Mouse (Mus musculus) megakaryocyte, embryonic 14.5 days (primary cell): Measurements from ENCODE around the gene Hacl1. TPM values are rescaled to one million over a fixed set of nuclear protein-coding genes. Genes with fewer than 3 reads are reported as not detected.
"Not testable (repeated sequence)": the region's sequence is repeated elsewhere in the genome, so short reads cannot be mapped to it uniquely, and the experiment has no call there.

ENCODE experiments used
- H3K27me3 ChIP-seq: replicated peaks from 2 replicates; pipeline ENCODE3; 2012; ENCODE audit warnings: inconsistent platforms
- H3K36me3 ChIP-seq: replicated peaks from 2 replicates; pipeline ENCODE3; 2012; ENCODE audit warnings: low read length, inconsistent platforms, mixed read lengths
- H3K4me1 ChIP-seq: 2 replicates; pipeline ENCODE4 v1.6.1; 2012; ENCODE audit warnings: inconsistent platforms
- H3K4me3 ChIP-seq: replicated peaks from 2 replicates; pipeline ENCODE3; 2012; ENCODE audit warnings: moderate library complexity, mild to moderate bottlenecking, inconsistent platforms
- H3K9me3 ChIP-seq: 2 replicates; pipeline ENCODE4 v1.6.1; 2012; ENCODE audit warnings: inconsistent platforms
- FLI1 ChIP-seq: IDR thresholded peaks from 2 replicates; pipeline ENCODE4 v1.6.1; 2012; ENCODE audit warnings: low read length, inconsistent platforms, mixed read lengths
- GATA1 ChIP-seq: IDR thresholded peaks from 3 replicates; pipeline ENCODE4 v1.6.1; 2012; ENCODE audit warnings: mixed read lengths, low read length, inconsistent platforms, borderline replicate concordance
- polyA plus RNA-seq: library from polyadenylated mRNA; stranded (reverse); fragments of >175 nt; gene quantifications from 2 replicates; pipeline ENCODE4 v1.2.3, GENCODE M21; 2012; ENCODE audit warnings: low replicate concordance; ENCODE audit not compliant: insufficient read depth

Gene Hacl1
- polyA plus RNA-seq, 1 experiment, result 2.9 TPM

DNA sequence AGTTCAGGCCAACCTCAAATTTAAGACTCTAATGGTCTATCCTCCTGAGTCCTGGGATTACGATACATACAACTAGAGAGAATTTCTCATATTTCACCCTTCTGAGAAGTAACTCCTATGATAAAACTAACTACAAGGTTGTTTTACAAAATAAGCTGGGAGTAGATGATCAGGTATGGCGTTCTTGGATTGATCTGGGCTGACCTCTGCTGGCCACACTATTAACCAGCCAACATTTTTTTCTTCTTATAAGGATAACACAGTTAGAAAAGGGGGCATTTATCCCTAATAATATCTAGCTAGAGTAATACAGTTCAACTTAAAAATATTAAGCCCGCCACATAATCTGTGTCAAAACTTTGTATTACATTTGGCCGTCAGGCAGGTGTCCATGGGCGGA lies 36.2 kb downstream of the Hacl1 start:
- TF ChIP-seq FLI1, result no peak
- TF ChIP-seq GATA1, result no peak
- no peak overlapping the region for H3K4me3 ChIP-seq
- peaks cover 44% of the 10 kb centered on the region for H3K36me3 ChIP-seq
- no peaks in the 10 kb centered on the region for H3K27me3 ChIP-seq
- no peaks in the 10 kb centered on the region for H3K9me3 ChIP-seq
- H3K4me1 ChIP-seq, result peaks cover 21% of the 10 kb centered on the region

DNA sequence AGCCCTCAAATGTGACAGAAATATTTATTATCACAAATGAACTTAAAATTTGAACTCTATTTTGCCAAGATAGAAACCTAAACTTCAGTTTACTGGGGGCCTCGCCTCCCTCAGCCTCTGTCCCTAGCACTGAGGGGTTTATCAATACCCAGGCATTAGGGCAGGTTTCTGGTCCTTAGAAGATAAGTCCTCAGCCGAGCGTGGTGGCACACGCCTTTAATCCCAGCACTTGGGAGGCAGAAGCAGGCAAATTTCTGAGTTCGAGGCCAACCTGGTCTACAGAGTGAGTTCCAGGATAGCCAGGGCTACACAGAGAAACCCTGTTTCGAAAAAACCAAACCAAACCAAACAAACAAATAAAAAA lies 38.5 kb downstream of the Hacl1 start:
- peaks cover 13% of the 10 kb centered on the region for H3K4me1 ChIP-seq
- H3K4me3 ChIP-seq, H3K9me3 ChIP-seq, H3K27me3 ChIP-seq: not testable (repeated sequence)
- H3K36me3 ChIP-seq, result peaks cover 23% of the 10 kb centered on the region

DNA sequence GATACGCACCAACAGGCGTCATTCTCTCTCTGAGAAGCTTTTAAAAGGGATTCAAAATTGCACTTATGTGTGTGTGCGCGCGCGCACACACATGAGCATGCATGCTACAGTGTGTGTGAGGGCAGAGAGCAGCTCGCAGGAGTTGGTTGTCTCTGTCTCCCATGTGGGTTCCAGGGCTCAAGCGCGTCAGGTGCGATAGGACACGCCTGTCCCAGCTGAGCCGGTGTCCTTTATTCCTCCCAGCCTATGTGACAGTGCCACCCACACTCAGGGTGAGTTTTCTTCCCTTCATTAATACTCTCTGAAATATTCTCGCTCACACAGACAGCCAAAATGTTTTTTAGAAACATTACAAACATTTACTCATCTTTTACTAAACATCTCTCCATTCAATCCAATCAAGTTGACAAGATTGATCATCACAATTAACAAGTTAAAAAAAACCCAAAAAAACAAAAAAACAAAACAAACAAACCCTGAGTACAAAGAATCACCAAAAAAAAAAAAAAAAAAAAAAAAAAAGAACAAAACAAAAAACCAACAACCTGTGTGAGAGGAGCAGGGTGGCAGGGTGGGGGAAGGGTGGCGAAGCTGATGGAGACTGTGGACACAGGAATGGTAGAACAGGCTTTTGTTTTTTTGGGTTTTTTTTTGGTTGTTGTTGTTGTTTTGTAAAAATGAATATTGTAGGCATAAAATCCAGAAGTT lies 39.0 kb downstream of the Hacl1 start:
- H3K4me1 ChIP-seq, result peaks cover 12% of the 10 kb centered on the region
- TF ChIP-seq FLI1 (no peak), GATA1 (no peak)
- no peaks in the 10 kb centered on the region for H3K27me3 ChIP-seq
- H3K9me3 ChIP-seq, result 0 out of 2 replicates have a peak, but pooled peaks cover 4% of the 10 kb centered on the region
- H3K4me3 ChIP-seq, result no peak overlapping the region
- peaks cover 18% of the 10 kb centered on the region for H3K36me3 ChIP-seq

DNA sequence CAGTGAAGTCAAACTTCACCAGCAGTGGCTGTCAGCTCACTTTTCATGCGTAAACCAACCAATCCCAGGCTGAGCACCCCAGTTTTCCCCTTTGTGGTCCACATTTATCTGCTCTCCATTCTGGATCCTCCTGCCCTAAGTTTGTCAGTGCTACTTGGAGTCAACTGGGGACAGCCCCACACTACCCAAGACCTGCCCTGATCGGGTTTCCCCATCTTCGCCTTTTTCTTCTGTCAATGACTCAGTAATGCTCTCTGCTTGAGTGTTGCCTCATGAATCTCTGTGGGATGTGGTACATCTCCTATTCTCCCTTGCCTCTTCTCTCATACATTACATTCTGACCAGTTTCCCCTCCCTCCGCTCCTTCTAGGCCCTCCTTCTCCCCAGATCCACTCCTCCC lies 43.6 kb downstream of the Hacl1 start:
- Histone ChIP-seq H3K4me3 (no peak overlapping the region), H3K27me3 (no peaks in the 10 kb centered on the region), H3K36me3 (no peaks in the 10 kb centered on the region), H3K4me1 (peaks cover 27% of the 10 kb centered on the region), H3K9me3 (peaks cover 9% of the 10 kb centered on the region; the same call in 1 of the 2 replicates)
- TF ChIP-seq FLI1 (no peak), GATA1 (no peak)

DNA sequence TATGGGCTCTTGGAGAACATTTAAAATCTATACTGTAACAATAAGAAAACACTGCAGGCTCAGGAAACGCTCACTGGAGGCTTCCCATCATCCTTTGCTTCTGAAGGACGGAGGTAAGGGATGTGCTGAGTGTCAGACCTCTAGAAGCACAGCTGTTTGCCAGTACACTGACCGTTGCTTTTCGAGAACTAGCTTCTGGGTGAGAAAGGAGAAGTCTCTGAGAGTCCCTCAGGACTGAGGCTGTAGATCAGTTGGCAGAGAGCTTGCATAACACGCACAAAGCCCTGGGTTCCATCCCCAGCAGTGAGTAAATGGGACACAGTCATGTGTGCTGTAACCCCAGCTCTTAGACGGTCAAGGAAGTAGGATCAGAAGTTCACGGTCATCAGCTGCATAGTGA lies 44.7 kb downstream of the Hacl1 start:
- peaks cover 32% of the 10 kb centered on the region for H3K4me1 ChIP-seq
- H3K4me3 ChIP-seq, result no peak overlapping the region
- TF ChIP-seq FLI1 (no peak), GATA1 (no peak)
- H3K27me3 ChIP-seq, result no peaks in the 10 kb centered on the region
- H3K36me3 ChIP-seq, result no peaks in the 10 kb centered on the region
- peaks cover 9% of the 10 kb centered on the region; the same call in 1 of the 2 replicates for H3K9me3 ChIP-seq

DNA sequence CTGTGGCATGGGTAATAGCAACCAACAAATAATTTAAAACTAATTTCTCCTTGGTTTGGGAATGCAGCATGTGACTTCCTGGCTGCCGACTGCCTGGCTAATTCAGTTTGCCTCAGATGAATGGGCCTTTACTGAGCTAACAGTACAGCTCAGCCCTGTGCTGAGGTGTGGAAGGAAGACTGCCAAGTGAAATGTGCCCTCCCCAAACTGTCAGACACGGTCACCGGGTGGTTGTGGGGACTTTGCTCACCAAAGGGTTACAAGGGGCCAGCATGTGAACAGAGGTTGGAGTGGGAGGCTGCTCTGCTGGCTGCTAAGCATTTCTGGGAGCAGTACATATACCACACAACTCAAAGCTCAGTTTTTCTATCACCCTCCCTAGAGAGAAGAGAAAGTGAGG lies 46.4 kb downstream of the Hacl1 start:
- TF ChIP-seq GATA1 (no peak), FLI1 (no peak)
- Histone ChIP-seq H3K4me3 (no peak overlapping the region), H3K9me3 (peaks cover 9% of the 10 kb centered on the region; the same call in 1 of the 2 replicates), H3K4me1 (peaks cover 32% of the 10 kb centered on the region), H3K36me3 (no peaks in the 10 kb centered on the region), H3K27me3 (peaks cover 2% of the 10 kb centered on the region)

DNA sequence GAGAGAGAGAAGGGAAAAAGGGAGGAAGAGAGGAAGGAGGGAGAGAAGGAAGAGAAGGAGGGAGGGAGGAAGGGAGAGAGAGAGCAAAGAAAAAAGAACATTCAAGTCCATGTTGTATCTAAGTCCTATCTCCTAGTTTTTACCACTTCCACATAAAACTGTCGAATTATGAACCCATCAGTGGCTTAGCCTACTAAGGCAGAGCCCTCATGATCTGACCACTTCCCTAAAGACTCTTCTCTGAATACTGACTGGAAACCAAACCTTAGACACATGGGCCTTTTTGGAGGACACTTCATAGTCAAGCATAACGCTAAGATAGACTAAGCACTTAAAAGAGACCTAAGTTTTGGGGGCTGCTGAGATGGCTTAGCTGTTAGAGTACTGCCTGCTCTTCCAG lies 48.0 kb downstream of the Hacl1 start:
- TF ChIP-seq FLI1 (no peak), GATA1 (no peak)
- H3K36me3 ChIP-seq, result no peaks in the 10 kb centered on the region
- peaks cover 32% of the 10 kb centered on the region for H3K4me1 ChIP-seq
- peaks cover 5% of the 10 kb centered on the region; the same call in 1 of the 2 replicates for H3K9me3 ChIP-seq
- no peak overlapping the region for H3K4me3 ChIP-seq
- peaks cover 2% of the 10 kb centered on the region for H3K27me3 ChIP-seq

DNA sequence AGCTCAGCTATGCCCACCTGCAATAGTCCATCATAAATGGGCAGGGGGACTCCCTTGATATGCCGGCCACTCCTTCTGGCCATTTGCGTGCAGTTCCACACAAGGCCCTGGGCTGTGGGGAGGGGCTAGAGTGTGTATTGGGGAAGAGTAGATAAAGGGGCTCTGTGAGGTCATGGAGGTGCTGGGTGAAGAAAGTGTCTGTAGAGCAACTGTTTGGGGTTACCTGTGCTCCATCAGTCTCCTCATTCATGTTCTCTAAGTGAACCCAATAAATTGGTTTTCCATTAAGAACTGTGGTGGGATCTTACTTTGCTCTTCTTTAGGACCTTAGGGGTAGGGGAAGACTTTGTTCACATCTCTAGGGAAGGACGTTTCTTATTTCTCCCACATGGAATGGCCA lies 49.8 kb downstream of the Hacl1 start, which contains the start of gene Colq:
Gene Colq, minus strand, starts transcription at position 101 of the 400 bp plus-strand sequence.
- Histone ChIP-seq H3K36me3 (no peaks in the 10 kb centered on the region), H3K27me3 (peaks cover 8% of the 10 kb centered on the region), H3K4me3 (no peak within 1 kb of the TSS), H3K9me3 (peaks cover 5% of the 10 kb centered on the region; the same call in 1 of the 2 replicates), H3K4me1 (peaks cover 22% of the 10 kb centered on the region)
- TF ChIP-seq GATA1 (no peak), FLI1 (no peak)

DNA sequence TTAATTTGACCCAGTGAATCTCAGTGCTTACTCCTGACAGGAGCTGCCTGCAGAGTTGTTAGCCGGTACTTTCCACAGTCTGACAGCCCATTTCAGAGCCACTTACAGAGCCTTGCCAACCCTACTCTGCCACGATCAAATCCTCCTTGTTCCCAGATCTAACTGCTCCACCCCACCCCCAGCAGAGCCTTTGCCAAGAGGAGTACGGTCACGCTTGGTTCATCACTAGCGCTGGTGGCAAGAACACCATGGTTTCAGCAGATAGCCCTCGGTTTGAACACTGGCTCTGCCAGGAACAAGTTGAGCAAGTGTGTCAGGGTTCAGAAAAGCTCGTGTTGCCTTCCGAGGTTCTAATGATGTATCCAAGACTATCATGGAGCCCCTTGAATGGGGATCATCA lies 54.6 kb downstream of the Hacl1 start:
- H3K36me3 ChIP-seq, result no peaks in the 10 kb centered on the region
- H3K4me3 ChIP-seq, result no peak overlapping the region
- H3K9me3 ChIP-seq, result peaks cover 2% of the 10 kb centered on the region; the same call in 1 of the 2 replicates
- no peaks in the 10 kb centered on the region; the same call in 1 of the 2 replicates for H3K4me1 ChIP-seq
- peaks cover 23% of the 10 kb centered on the region for H3K27me3 ChIP-seq
- TF ChIP-seq GATA1 (no peak), FLI1 (no peak)

DNA sequence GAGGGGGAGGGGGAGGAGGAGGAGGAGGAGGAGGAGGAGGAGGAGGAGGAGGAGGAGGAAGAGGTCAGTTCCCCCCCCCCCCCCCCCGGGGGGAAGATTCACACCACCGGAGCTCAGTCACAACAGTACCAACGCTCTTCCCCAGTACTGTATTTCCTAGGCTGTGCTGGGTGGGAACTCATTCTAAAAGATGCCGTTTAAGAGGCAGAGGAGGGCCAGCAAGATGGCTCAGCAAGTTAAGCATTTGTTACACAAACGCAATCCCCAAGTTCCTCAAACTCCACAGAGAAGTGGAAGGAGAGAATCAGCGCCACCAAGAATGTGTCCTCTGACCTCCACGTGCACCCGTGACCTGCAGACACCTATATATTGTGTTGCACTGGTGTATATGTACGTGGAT lies 58.0 kb downstream of the Hacl1 start:
- no peak for TF ChIP-seq FLI1
- no peak for TF ChIP-seq GATA1
- Histone ChIP-seq H3K4me3 (no peak overlapping the region), H3K36me3 (no peaks in the 10 kb centered on the region), H3K4me1 (peaks cover 8% of the 10 kb centered on the region; the same call in 1 of the 2 replicates), H3K9me3 (peaks cover 9% of the 10 kb centered on the region), H3K27me3 (peaks cover 29% of the 10 kb centered on the region)
